Mouse (Mus musculus): ENCODE measurements around the gene Chchd1. TPM values are rescaled to one million over a fixed set of nuclear protein-coding genes. Genes with fewer than 3 reads are reported as not detected.

The Chchd1 gene
- polyA plus RNA-seq, 1 experiment from 2014 or later, result 234 TPM

DNA sequence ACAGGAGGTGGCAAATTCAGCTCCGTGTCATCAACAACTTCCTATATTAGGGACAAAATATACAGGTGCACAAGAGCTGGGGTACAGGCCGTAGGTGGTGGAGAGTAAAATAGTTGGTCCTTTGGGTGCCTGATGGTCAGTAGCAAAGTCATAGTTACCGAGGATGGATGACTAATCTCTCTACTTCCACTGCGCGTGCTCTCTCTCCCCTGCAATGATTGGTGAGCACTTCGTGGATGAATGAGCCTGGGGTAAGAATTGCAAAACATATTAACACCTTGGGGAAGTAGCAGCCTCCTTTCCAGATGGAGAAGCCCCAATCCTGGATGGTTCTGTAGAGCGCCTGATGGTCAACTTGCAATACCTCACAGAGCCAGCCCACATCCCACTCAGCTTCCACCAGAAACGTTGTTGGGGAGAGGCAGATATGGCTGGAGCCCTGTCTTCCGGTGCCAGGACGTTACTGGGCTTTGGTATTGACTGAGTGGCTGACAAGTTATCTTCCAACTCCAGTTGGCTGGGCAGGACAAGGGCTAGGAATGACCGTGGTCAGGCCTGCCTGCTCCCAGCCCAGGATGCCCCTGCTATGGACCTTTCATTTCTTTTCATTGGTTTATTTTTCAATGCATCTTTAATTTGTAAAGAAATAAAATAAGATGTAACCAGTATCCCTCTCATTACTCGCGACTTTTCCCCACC, 8.5 kb upstream of the Chchd1 start:
- H3K4me1 ChIP-seq (replicated peaks; ENCODE audit: control insufficient read depth, insufficient read depth, low read length), result peaks cover 36% of the 10 kb centered on the region
- no peak overlapping the region for H3K27ac ChIP-seq (ENCODE audit: low read depth)
- no peaks in the 10 kb centered on the region for H3K9me3 ChIP-seq (ENCODE audit: control insufficient read depth, low read length)
- DNase-seq (ENCODE audit: low spot score), result no peak
- no peaks in the 10 kb centered on the region for H3K27me3 ChIP-seq (replicated peaks; ENCODE audit: control insufficient read depth, insufficient read depth, low read length)
- peaks cover 51% of the 10 kb centered on the region for H3K36me3 ChIP-seq (ENCODE audit: control insufficient read depth, insufficient read depth, low read length)
- H3K4me3 ChIP-seq (ENCODE audit: low read depth, low read length), result peak overlapping the region; percentile 79
- H3K4me2 ChIP-seq (ENCODE audit: low read length), result peak overlapping the region; percentile 78
- ATAC-seq (replicated peaks; ENCODE audit: low FRiP score, low TSS enrichment, low read depth), result peak; percentile 28
- WGBS, result 43% methylated on average over 13 of the region's 13 CpGs
- H3K9ac ChIP-seq (ENCODE audit: low read length), result no peak overlapping the region

DNA sequence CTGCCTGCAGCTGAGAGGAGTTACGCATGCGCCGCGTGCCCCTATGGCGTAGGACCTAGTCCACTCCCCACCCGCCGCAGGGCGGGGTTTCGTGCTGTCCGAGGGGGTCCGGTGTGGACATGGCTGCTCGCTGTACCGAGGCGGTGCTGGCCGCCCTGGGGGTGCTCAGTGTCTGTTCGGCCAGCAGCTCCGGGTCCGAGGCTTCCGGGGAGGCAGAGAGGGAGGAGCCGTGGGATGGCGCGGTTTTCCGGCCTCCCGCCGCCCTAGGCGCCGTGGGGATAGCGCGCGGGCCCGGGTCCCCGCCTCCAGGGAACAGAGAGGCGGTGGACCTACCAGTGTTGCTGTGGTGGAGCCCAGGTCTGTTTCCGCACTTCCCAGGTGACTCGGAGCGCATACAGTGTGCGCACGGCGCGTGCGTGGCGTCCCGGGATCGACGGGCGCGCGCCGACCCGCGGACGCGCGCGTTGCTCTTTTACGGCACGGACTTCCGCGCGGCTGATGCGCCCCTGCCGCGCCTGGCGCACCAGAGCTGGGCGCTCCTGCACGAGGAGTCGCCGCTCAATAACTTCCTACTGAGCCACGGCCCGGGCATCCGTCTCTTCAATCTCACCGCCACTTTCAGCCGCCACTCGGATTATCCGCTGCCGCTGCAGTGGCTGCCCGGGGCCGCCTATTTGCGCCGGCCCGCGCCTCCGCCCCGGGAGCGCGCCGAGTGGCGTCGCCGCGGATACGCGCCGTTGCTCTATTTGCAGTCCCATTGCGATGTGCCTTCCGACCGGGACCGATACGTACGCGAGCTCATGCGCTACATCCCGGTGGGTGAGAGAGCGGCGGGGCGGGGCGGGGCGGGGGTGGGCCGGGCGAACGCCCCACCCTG, 7.7 kb upstream of the Chchd1 start, which contains the start of gene Fut11:
TSS of gene Fut11 (plus strand) at position 85 of the 877 bp plus-strand sequence.
- Histone ChIP-seq H3K9ac (ENCODE audit: low read length) (peak within 1 kb of the TSS; percentile 88), H3K4me2 (ENCODE audit: low read length) (peak within 1 kb of the TSS; percentile 78), H3K36me3 (ENCODE audit: control insufficient read depth, insufficient read depth, low read length) (peaks cover 48% of the 10 kb centered on the region), H3K9me3 (ENCODE audit: control insufficient read depth, low read length) (no peaks in the 10 kb centered on the region), H3K27ac (ENCODE audit: low read depth) (peak within 1 kb of the TSS; percentile 96), H3K4me3 (ENCODE audit: low read depth, low read length) (peak within 1 kb of the TSS; percentile 79), H3K4me1 (replicated peaks; ENCODE audit: control insufficient read depth, insufficient read depth, low read length) (peaks cover 39% of the 10 kb centered on the region), H3K27me3 (replicated peaks; ENCODE audit: control insufficient read depth, insufficient read depth, low read length) (no peaks in the 10 kb centered on the region)
- ATAC-seq (replicated peaks; ENCODE audit: low FRiP score, low TSS enrichment, low read depth), result peak; percentile 93
- under 1% methylated on average over 109 of the region's 111 CpGs for WGBS
- peak; percentile 91 for DNase-seq (ENCODE audit: low spot score)

DNA sequence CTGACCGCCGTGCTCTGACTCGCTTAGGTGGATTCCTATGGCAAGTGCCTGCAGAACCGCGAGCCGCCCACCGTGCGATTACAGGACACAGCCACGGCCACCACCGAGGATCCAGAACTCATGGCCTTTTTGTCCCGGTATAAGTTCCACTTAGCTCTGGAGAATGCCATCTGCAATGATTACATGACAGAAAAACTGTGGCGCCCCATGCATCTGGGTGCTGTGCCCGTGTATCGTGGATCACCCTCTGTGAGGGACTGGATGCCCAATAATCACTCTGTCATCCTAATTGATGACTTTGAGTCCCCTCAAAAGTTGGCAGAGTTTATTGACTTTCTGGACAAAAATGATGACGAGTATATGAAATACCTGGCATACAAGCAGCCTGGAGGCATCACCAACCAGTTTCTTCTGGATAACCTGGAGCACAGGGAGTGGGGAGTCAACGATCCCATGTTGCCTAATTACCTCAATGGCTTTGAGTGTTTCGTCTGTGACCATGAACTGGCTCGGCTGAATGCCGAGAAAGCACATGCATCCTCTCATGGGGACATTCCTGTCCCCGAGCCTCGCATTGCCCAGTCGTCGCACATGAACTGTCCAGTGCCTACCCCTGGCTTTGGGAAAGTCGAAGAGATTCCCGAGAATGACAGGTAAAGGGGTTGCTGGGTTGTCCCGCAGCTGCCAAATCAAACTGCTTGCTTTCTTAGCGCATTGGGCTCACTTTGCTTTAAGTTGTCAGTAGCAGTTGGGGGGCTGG, 6.9 kb upstream of the Chchd1 start:
- Histone ChIP-seq H3K9me3 (ENCODE audit: control insufficient read depth, low read length) (no peaks in the 10 kb centered on the region), H3K4me2 (ENCODE audit: low read length) (peak overlapping the region; percentile 78), H3K9ac (ENCODE audit: low read length) (peak overlapping the region; percentile 88), H3K27me3 (replicated peaks; ENCODE audit: control insufficient read depth, insufficient read depth, low read length) (no peaks in the 10 kb centered on the region), H3K27ac (ENCODE audit: low read depth) (peak overlapping the region; percentile 96), H3K36me3 (ENCODE audit: control insufficient read depth, insufficient read depth, low read length) (peaks cover 46% of the 10 kb centered on the region), H3K4me3 (ENCODE audit: low read depth, low read length) (peak overlapping the region; percentile 79), H3K4me1 (replicated peaks; ENCODE audit: control insufficient read depth, insufficient read depth, low read length) (peaks cover 44% of the 10 kb centered on the region)
- DNase-seq (ENCODE audit: low spot score) (no peak), ATAC-seq (replicated peaks; ENCODE audit: low FRiP score, low TSS enrichment, low read depth) (no peak)
- 18% methylated on average over 27 of the region's 27 CpGs for WGBS

DNA sequence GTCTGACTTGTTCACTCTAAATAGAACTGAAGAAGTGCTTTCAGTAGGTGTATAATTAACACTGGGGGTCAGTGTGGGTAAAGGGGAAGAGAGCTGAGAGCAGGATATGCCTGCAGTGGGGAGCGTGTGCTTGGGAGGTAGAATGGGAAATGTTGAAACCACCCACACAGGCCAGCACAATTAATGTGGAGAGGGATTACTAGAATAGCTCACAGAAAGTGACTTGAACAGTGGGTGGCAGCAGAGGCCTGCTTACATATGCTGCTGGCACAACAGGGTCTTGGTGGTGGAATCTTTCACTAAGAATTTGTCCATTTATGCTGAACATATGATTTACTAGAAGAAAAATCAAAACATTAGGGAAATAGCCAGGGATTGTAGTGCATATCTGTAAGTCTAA, 5.8 kb upstream of the Chchd1 start:
- Histone ChIP-seq H3K9ac (ENCODE audit: low read length) (peak overlapping the region; percentile 88; the same call in 1 of the 2 replicates), H3K36me3 (ENCODE audit: control insufficient read depth, insufficient read depth, low read length) (peaks cover 35% of the 10 kb centered on the region), H3K4me2 (ENCODE audit: low read length) (peak overlapping the region; percentile 78), H3K4me3 (ENCODE audit: low read depth, low read length) (peak overlapping the region; percentile 79), H3K27me3 (replicated peaks; ENCODE audit: control insufficient read depth, insufficient read depth, low read length) (no peaks in the 10 kb centered on the region), H3K9me3 (ENCODE audit: control insufficient read depth, low read length) (no peaks in the 10 kb centered on the region), H3K4me1 (replicated peaks; ENCODE audit: control insufficient read depth, insufficient read depth, low read length) (peaks cover 52% of the 10 kb centered on the region), H3K27ac (ENCODE audit: low read depth) (no peak overlapping the region)
- no peak for ATAC-seq (replicated peaks; ENCODE audit: low FRiP score, low TSS enrichment, low read depth)
- WGBS, result 25% methylated on average over 1 of the region's 1 CpGs
- DNase-seq (ENCODE audit: low spot score), result no peak

DNA sequence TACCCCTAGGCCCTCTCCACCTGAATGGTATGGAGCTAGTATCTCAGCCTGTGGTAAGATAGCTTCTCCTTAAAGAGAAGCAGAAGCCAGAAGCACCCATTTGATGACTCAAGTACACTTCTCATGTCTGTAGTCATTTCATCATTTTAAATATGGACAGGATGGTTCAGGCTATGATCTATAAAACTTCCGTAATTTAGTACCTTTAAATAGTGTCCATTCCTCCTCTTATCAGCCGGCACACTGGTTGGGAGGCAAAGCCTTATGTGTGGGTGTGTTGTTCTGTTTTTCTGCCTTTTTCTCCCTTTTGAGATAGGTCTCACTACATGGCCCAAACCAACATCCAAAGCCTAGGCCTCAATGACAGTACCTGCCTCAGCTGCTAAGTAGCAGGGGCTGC, 4.3 kb upstream of the Chchd1 start:
- DNase-seq (ENCODE audit: low spot score) (no peak), ATAC-seq (replicated peaks; ENCODE audit: low FRiP score, low TSS enrichment, low read depth) (no peak)
- WGBS, result 90% methylated on average over 2 of the region's 2 CpGs
- Histone ChIP-seq H3K4me3 (ENCODE audit: low read depth, low read length) (no peak overlapping the region), H3K27ac (ENCODE audit: low read depth) (no peak overlapping the region), H3K36me3 (ENCODE audit: control insufficient read depth, insufficient read depth, low read length) (peaks cover 20% of the 10 kb centered on the region), H3K9me3 (ENCODE audit: control insufficient read depth, low read length) (no peaks in the 10 kb centered on the region), H3K27me3 (replicated peaks; ENCODE audit: control insufficient read depth, insufficient read depth, low read length) (no peaks in the 10 kb centered on the region), H3K4me1 (replicated peaks; ENCODE audit: control insufficient read depth, insufficient read depth, low read length) (peaks cover 54% of the 10 kb centered on the region), H3K9ac (ENCODE audit: low read length) (no peak overlapping the region), H3K4me2 (ENCODE audit: low read length) (no peak overlapping the region)

DNA sequence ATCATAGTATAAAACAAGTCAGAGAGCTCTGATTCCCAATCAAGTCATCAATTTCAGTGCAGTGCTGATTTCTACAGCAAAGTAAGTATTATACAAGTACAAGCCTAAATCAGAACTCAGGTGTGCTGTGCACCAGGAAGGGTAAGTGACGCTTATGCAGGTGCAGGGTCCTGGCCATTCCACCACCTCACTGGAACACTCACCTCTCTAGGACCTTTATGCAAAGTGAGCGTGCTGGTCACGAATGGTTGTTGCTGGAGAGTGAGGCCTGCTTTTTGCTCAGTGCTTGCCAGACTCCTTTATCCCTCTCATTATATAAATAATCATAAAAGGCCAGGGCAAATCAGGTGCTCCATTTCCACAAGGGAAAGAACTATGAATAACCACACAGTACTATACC, 2.4 kb upstream of the Chchd1 start:
- ATAC-seq (replicated peaks; ENCODE audit: low FRiP score, low TSS enrichment, low read depth) (no peak), DNase-seq (ENCODE audit: low spot score) (no peak)
- Histone ChIP-seq H3K4me2 (ENCODE audit: low read length) (no peak overlapping the region), H3K27me3 (replicated peaks; ENCODE audit: control insufficient read depth, insufficient read depth, low read length) (no peaks in the 10 kb centered on the region), H3K27ac (ENCODE audit: low read depth) (no peak overlapping the region), H3K36me3 (ENCODE audit: control insufficient read depth, insufficient read depth, low read length) (peaks cover 22% of the 10 kb centered on the region), H3K9ac (ENCODE audit: low read length) (no peak overlapping the region), H3K4me3 (ENCODE audit: low read depth, low read length) (no peak overlapping the region), H3K9me3 (ENCODE audit: control insufficient read depth, low read length) (no peaks in the 10 kb centered on the region), H3K4me1 (replicated peaks; ENCODE audit: control insufficient read depth, insufficient read depth, low read length) (peaks cover 51% of the 10 kb centered on the region)
- WGBS, result 63% methylated on average over 3 of the region's 3 CpGs

DNA sequence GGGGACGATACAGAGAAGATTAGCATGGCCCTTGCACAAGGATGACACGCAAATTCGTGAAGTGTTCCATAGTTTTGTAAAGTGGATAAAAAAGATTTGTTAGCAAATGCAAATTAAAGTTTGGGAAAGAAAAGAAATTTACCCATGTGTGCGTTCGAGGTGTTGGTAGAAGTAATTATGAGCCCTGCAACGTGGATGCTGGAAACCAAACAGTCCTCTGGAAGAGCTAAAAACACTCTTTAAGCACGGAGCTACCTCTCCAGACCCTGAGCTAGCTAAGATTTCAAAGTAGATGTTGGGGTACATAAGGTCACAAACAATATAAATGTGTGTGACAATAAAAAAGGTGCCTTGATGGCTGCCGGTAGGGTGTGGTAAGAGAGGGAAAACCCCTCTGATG, 1.3 kb upstream of the Chchd1 start:
- WGBS, result 73% methylated on average over 8 of the region's 8 CpGs
- H3K9ac ChIP-seq (ENCODE audit: low read length), result peak overlapping the region; percentile 70; the same call in 1 of the 2 replicates

DNA sequence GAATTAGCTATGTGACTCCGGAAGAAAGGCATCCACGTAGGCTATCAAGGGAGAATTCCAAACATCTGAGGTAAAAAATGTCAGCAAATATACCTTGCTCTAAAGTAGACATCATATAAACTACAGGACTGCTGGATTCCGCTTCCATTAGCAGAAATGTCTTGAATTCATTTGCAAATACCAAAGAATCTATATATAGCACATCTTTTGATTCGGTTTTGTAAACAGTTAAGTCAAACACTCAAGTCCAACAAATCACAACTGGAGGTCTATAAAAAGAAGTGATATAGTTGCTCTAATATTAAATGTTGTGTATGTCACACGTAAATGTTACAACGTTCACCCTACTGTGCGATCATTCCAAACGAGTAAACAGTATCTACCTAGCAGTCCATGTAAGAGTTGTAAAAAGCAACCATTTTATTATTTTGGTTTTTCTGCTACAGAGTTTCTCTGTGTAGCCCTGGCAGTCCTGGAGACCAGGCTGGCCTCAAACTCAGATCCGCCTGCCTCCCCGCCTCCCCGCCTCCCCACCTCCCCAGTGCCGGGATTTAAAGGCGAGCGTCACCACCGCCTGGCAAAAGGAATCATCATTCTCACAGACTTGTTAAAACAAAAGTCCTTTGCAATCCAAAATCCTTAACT, 588 bp upstream of the Chchd1 start:
- peak; percentile 25 for ATAC-seq (replicated peaks; ENCODE audit: low FRiP score, low TSS enrichment, low read depth)

More for the DNA sequence above, 1.3 kb upstream of the Chchd1 start:
- H3K36me3 ChIP-seq (ENCODE audit: control insufficient read depth, insufficient read depth, low read length), result peaks cover 25% of the 10 kb centered on the region
- no peaks in the 10 kb centered on the region for H3K27me3 ChIP-seq (replicated peaks; ENCODE audit: control insufficient read depth, insufficient read depth, low read length)
- peak overlapping the region; percentile 86 for H3K4me3 ChIP-seq (ENCODE audit: low read depth, low read length)
- no peak for DNase-seq (ENCODE audit: low spot score)
- H3K4me2 ChIP-seq (ENCODE audit: low read length), result peak overlapping the region; percentile 81
- H3K9me3 ChIP-seq (ENCODE audit: control insufficient read depth, low read length), result no peaks in the 10 kb centered on the region
- no peak overlapping the region; the same call in 1 of the 2 replicates for H3K27ac ChIP-seq (ENCODE audit: low read depth)
- ATAC-seq (replicated peaks; ENCODE audit: low FRiP score, low TSS enrichment, low read depth), result no peak
- H3K4me1 ChIP-seq (replicated peaks; ENCODE audit: control insufficient read depth, insufficient read depth, low read length), result peaks cover 43% of the 10 kb centered on the region

More for the DNA sequence above, 588 bp upstream of the Chchd1 start:
- Histone ChIP-seq H3K27me3 (replicated peaks; ENCODE audit: control insufficient read depth, insufficient read depth, low read length) (no peaks in the 10 kb centered on the region), H3K4me2 (ENCODE audit: low read length) (peak overlapping the region; percentile 81), H3K4me3 (ENCODE audit: low read depth, low read length) (peak overlapping the region; percentile 86), H3K9me3 (ENCODE audit: control insufficient read depth, low read length) (no peaks in the 10 kb centered on the region), H3K27ac (ENCODE audit: low read depth) (peak overlapping the region; percentile 89), H3K36me3 (ENCODE audit: control insufficient read depth, insufficient read depth, low read length) (peaks cover 25% of the 10 kb centered on the region), H3K4me1 (replicated peaks; ENCODE audit: control insufficient read depth, insufficient read depth, low read length) (peaks cover 36% of the 10 kb centered on the region), H3K9ac (ENCODE audit: low read length) (peak overlapping the region; percentile 70)
- 6% methylated on average over 15 of the region's 15 CpGs for WGBS
- DNase-seq (ENCODE audit: low spot score), result no peak

Data from intestine, embryonic 14.5 days (tissue).